Mouse (Mus musculus) ovary, postnatal 14 days (tissue): ENCODE measurements around the gene Neurl2.
"Not testable (repeated sequence)": the region's sequence is repeated elsewhere in the genome, so short reads cannot be mapped to it uniquely, and the experiment has no call there.

Experiments used
- DNase-seq: peaks from one replicate; pipeline ENCODE4 v3.0.0; 2022; ENCODE audit warnings: low spot score

The Neurl2 gene

GRCm38 (mm10) chr2:164817206-164817605 is 16.1 kb downstream of the Neurl2 start:
- no peak for DNase-seq

- no peak for DNase-seq
Measured at GRCm38 (mm10) chr2:164815821-164816220, 17.4 kb downstream of the Neurl2 start.

- no peak for DNase-seq
Measured at GRCm38 (mm10) chr2:164815348-164815747, 17.9 kb downstream of the Neurl2 start.

- no peak for DNase-seq
Measured at GRCm38 (mm10) chr2:164813557-164813956, 19.7 kb downstream of the Neurl2 start.

- DNase-seq: no peak
Measured at GRCm38 (mm10) chr2:164806614-164807013, 26.6 kb downstream of the Neurl2 start.

- DNase-seq: no peak
Measured at GRCm38 (mm10) chr2:164805332-164805718, 27.9 kb downstream of the Neurl2 start.

- DNase-seq: peak; percentile 98
Measured at GRCm38 (mm10) chr2:164804533-164805331, 28.5 kb downstream of the Neurl2 start, which contains the start of the genes Acot8 and Zswim3. Gene Acot8 (minus strand): TSS chr2:164804882. Gene Zswim3 (plus strand): TSS chr2:164805098.

- no peak for DNase-seq
Measured at GRCm38 (mm10) chr2:164803921-164804313, 29.3 kb downstream of the Neurl2 start.

- no peak for DNase-seq
Measured at GRCm38 (mm10) chr2:164803201-164803920, 29.9 kb downstream of the Neurl2 start.

- no peak for DNase-seq
Measured at GRCm38 (mm10) chr2:164800252-164801004, 32.8 kb downstream of the Neurl2 start.

- DNase-seq: not testable (repeated sequence)
Measured at GRCm38 (mm10) chr2:164798554-164798953, 34.7 kb downstream of the Neurl2 start.

GRCm38 (mm10) chr2:164795868-164796267 is 37.4 kb downstream of the Neurl2 start:
- DNase-seq: no peak

- DNase-seq: peak; percentile 82
Measured at GRCm38 (mm10) chr2:164794293-164794692, 39.0 kb downstream of the Neurl2 start.

- no peak for DNase-seq
Measured at GRCm38 (mm10) chr2:164793772-164794171, 39.5 kb downstream of the Neurl2 start.

- DNase-seq: peak; percentile 47
Measured at GRCm38 (mm10) chr2:164793236-164793635, 40.0 kb downstream of the Neurl2 start.

- no peak for DNase-seq
Measured at GRCm38 (mm10) chr2:164792400-164793190, 40.7 kb downstream of the Neurl2 start.

GRCm38 (mm10) chr2:164791841-164792261 is 41.4 kb downstream of the Neurl2 start:
- DNase-seq: no peak

GRCm38 (mm10) chr2:164790451-164790850 is 42.8 kb downstream of the Neurl2 start:
- DNase-seq: no peak

- no peak for DNase-seq
Measured at GRCm38 (mm10) chr2:164788411-164788810, 44.8 kb downstream of the Neurl2 start.

GRCm38 (mm10) chr2:164787779-164788178 is 45.5 kb downstream of the Neurl2 start:
- no peak for DNase-seq

GRCm38 (mm10) chr2:164787032-164787431 is 46.2 kb downstream of the Neurl2 start:
- no peak for DNase-seq
